Mouse (Mus musculus) small intestine, adult 2 months (tissue): ENCODE measurements at regions not wholly inside any gene's neighbourhood (a gene's known extent, or its start where the extent isn't known, plus 50 kb on each side); places are given as distances from the start of the nearest gene placed in this dataset.

ENCODE experiments used
- H3K27ac ChIP-seq: fragments of 200-500 bp; 2 replicates; pipeline ENCODE4 v1.5.1; 2012; ENCODE audit warnings: low read depth, low read length, control low read depth, inconsistent platforms; ENCODE audit not compliant: insufficient read depth
- H3K27me3 ChIP-seq: fragments of 200-500 bp; 2 replicates; pipeline ENCODE4 v1.6.1; 2012; ENCODE audit warnings: mild to moderate bottlenecking, moderate library complexity, low read length, inconsistent platforms; ENCODE audit not compliant: control insufficient read depth, insufficient read depth
- H3K36me3 ChIP-seq: fragments of 200-500 bp; 2 replicates; pipeline ENCODE4 v1.6.1; 2012; ENCODE audit warnings: mild to moderate bottlenecking, low read length, control low read depth, inconsistent platforms; ENCODE audit not compliant: control insufficient read depth, insufficient read depth
- H3K4me1 ChIP-seq: fragments of 200-500 bp; 2 replicates; pipeline ENCODE4 v1.6.1; 2012; ENCODE audit warnings: low read length, inconsistent platforms, mixed read lengths; ENCODE audit not compliant: control insufficient read depth, insufficient read depth, insufficient read length
- H3K4me3 ChIP-seq: fragments of 200-500 bp; 2 replicates; pipeline ENCODE4 v1.5.1; 2012; ENCODE audit warnings: low read depth, mild to moderate bottlenecking, control low read depth, inconsistent platforms, low read length, moderate library complexity
- CTCF ChIP-seq: fragments of 200-500 bp; IDR thresholded peaks from 2 replicates; pipeline ENCODE4 v1.5.1; 2012; ENCODE audit warnings: low read depth, mild to moderate bottlenecking, control low read depth, inconsistent platforms, low read length, moderate library complexity, mixed read lengths; ENCODE audit not compliant: insufficient replicate concordance, insufficient read length; ENCODE audit errors: extremely low read depth
- POLR2A ChIP-seq: fragments of 200-500 bp; IDR thresholded peaks from 2 replicates; pipeline ENCODE4 v1.6.1; 2012; ENCODE audit warnings: low read depth, mild to moderate bottlenecking, control low read depth, inconsistent platforms, low read length, moderate library complexity
- WGBS: fragments of 180-500 bp; shearing (Covaris S2); methylation state at CpG from one replicate; pipeline ENCODE4 v1.1.7; 2018; 5-methylcytosine and 5-hydroxymethylcytosine counted together

DNA sequence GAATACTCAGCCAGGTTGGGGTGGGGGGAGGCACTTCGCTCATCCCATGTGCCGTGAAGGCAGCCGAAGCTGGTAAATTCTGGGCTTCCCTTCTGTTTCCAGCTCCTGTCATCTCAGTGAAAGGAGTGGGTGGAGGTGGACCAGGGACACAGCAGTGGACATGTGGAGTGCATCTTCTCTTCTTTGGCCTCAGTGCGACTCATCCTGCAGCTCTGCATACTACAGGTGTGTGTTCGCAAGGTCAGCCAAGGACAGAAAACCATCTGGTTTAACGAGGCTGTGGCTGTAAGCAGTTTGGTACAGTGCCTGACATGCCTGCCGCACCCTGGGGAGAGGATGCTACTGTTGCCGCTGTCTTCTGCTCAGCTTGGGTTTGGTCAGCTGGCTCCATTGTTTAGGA lies 386.3 kb upstream of the Myt1l start:
- no peak overlapping the region for H3K27ac ChIP-seq
- no peaks in the 10 kb centered on the region for H3K4me1 ChIP-seq
- no peaks in the 10 kb centered on the region for H3K36me3 ChIP-seq
- 84% methylated on average over 8 of the region's 8 CpGs for WGBS
- H3K4me3 ChIP-seq = no peak overlapping the region
- H3K27me3 ChIP-seq = no peaks in the 10 kb centered on the region
- no peak for TF ChIP-seq CTCF
- TF ChIP-seq POLR2A = no peak

- TF ChIP-seq POLR2A (no peak), CTCF (no peak)
- H3K27ac ChIP-seq = no peak overlapping the region
- H3K36me3 ChIP-seq = no peaks in the 10 kb centered on the region
- no peaks in the 10 kb centered on the region for H3K4me1 ChIP-seq
- H3K4me3 ChIP-seq = no peak overlapping the region
- 64% methylated on average over 8 of the region's 8 CpGs for WGBS
- no peaks in the 10 kb centered on the region for H3K27me3 ChIP-seq
These were observed 384.9 kb upstream of the Myt1l start for GRCm38 (mm10) chr12:29143297-29143696.

- no peak overlapping the region for H3K4me3 ChIP-seq
- H3K4me1 ChIP-seq = no peaks in the 10 kb centered on the region
- H3K27ac ChIP-seq = no peak overlapping the region
- no peaks in the 10 kb centered on the region for H3K36me3 ChIP-seq
- TF ChIP-seq POLR2A = no peak
- no peak for TF ChIP-seq CTCF
- no peaks in the 10 kb centered on the region for H3K27me3 ChIP-seq
- whole genome bisulfite sequencing = 82% methylated on average over 1 of the region's 1 CpGs
These were observed 367.3 kb upstream of the Myt1l start for GRCm38 (mm10) chr12:29160920-29161319.

DNA sequence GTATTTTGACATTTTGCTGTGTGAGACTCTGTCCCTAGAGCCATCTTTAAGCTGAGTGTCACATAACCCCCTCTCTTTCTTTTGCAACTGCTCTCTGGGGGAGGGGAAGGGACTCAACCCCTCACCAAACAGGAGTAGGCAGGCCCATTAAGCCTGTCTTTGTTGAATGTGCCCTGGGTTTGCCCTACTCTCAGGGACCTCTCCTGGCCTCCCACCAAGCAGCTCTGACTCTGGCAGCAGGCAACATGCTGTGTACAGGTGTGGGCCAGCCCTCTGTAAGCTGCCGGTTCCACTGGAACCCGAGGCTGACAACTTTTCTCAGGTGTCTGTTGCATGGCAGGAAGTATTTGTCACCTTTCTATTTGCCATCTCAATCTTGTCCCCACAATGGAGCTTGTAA lies 366.6 kb upstream of the Myt1l start:
- Histone ChIP-seq H3K4me3 (no peak overlapping the region), H3K27ac (no peak overlapping the region), H3K27me3 (no peaks in the 10 kb centered on the region), H3K4me1 (no peaks in the 10 kb centered on the region), H3K36me3 (no peaks in the 10 kb centered on the region)
- WGBS = 21% methylated on average over 2 of the region's 2 CpGs
- no peak for TF ChIP-seq CTCF
- no peak for TF ChIP-seq POLR2A

GRCm38 (mm10) chr12:29164701-29165100 lies 363.5 kb upstream of the Myt1l start:
- 74% methylated on average over 2 of the region's 2 CpGs for WGBS
- TF ChIP-seq POLR2A (no peak), CTCF (no peak)

DNA sequence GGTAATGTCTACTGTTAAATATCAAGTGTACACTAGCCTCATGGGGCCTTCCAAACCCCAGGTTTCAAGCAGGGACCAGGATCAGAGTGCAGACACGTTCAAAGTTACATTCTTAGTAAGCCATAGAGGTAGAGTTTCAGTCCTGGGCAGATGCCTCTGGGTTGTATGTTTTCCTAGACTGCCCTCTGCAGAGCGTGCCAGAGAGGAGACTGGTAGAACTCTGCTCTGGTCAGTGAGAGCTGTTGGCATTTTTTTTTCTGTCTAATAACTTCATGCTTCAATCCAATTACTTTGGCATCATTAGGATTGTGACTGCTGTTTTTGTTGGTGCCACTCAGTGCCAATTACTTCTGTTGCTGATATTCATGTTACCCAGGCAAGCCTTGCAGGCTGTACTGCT lies 361.9 kb upstream of the Myt1l start:
- Histone ChIP-seq H3K27ac (no peak overlapping the region), H3K4me3 (no peak overlapping the region), H3K27me3 (no peaks in the 10 kb centered on the region), H3K36me3 (no peaks in the 10 kb centered on the region), H3K4me1 (no peaks in the 10 kb centered on the region)
- no peak for TF ChIP-seq CTCF
- TF ChIP-seq POLR2A = no peak
- WGBS = 49% methylated on average over 2 of the region's 2 CpGs

More at GRCm38 (mm10) chr12:29164701-29165100, 363.5 kb upstream of the Myt1l start:
- Histone ChIP-seq H3K4me1 (no peaks in the 10 kb centered on the region), H3K27ac (no peak overlapping the region), H3K27me3 (no peaks in the 10 kb centered on the region), H3K4me3 (no peak overlapping the region), H3K36me3 (no peaks in the 10 kb centered on the region)

- TF ChIP-seq CTCF = no peak
- TF ChIP-seq POLR2A = no peak
- Histone ChIP-seq H3K27me3 (no peaks in the 10 kb centered on the region), H3K4me3 (no peak overlapping the region), H3K4me1 (no peaks in the 10 kb centered on the region), H3K36me3 (no peaks in the 10 kb centered on the region), H3K27ac (no peak overlapping the region)
- WGBS = 79% methylated on average over 6 of the region's 6 CpGs
These were observed 360.3 kb upstream of the Myt1l start for GRCm38 (mm10) chr12:29167922-29168321.
